Mouse (Mus musculus) kidney, embryonic 14.5 days (tissue): ENCODE data around the gene Hrk. TPM values are rescaled to one million over a fixed set of nuclear protein-coding genes. Genes with fewer than 3 reads are reported as not detected.

Experiments used
- ATAC-seq: fragments of 200-750 bp; cut with Nextera tagmentation; 2 replicates; pipeline ENCODE4 v1.8.0; 2017; ENCODE audit warnings: moderate number of reproducible peaks, mild to moderate bottlenecking, moderate TSS enrichment, moderate library complexity; ENCODE audit not compliant: low FRiP score, low TSS enrichment
- H3K27ac ChIP-seq: fragments of 300-500 bp; sonication (generic); 2 replicates; pipeline ENCODE4 v1.5.1; 2014; ENCODE audit warnings: low read depth, mild to moderate bottlenecking, low read length, moderate library complexity, mixed read lengths
- H3K27me3 ChIP-seq: fragments of 300-500 bp; sonication (generic); 2 replicates; pipeline ENCODE4 v1.6.1; 2014; ENCODE audit warnings: mild to moderate bottlenecking, low read length; ENCODE audit not compliant: control insufficient read depth, insufficient read depth
- H3K36me3 ChIP-seq: fragments of 300-500 bp; sonication (generic); 2 replicates; pipeline ENCODE4 v1.6.1; 2014; ENCODE audit warnings: low read length, mixed read lengths; ENCODE audit not compliant: control insufficient read depth, insufficient read depth
- H3K4me1 ChIP-seq: fragments of 300-500 bp; sonication (generic); 2 replicates; pipeline ENCODE4 v1.6.1; 2014; ENCODE audit warnings: low read length, mixed read lengths; ENCODE audit not compliant: control insufficient read depth, insufficient read depth
- H3K4me2 ChIP-seq: fragments of 300-500 bp; sonication (generic); replicated peaks from 2 replicates; pipeline ENCODE4 v1.6.1; 2014; ENCODE audit warnings: low read depth, mild to moderate bottlenecking, low read length
- H3K4me3 ChIP-seq: fragments of 300-500 bp; sonication (generic); 2 replicates; pipeline ENCODE4 v1.5.1; 2014; ENCODE audit warnings: mild to moderate bottlenecking, low read length
- H3K9ac ChIP-seq: fragments of 300-500 bp; sonication (generic); 2 replicates; pipeline ENCODE4 v1.6.1; 2014; ENCODE audit warnings: low read depth, mild to moderate bottlenecking, low read length, moderate library complexity
- H3K9me3 ChIP-seq: fragments of 300-500 bp; sonication (generic); 2 replicates; pipeline ENCODE4 v1.6.1; 2016; ENCODE audit warnings: low read length; ENCODE audit not compliant: control insufficient read depth
- WGBS: fragments of 180-500 bp; shearing (Covaris S2); extraction: QIAGEN DNeasy Blood & Tissue Kit; methylation state at CpG from one replicate; pipeline ENCODE4 v1.1.7; 2014; 5-methylcytosine and 5-hydroxymethylcytosine counted together
- polyA plus RNA-seq: library from polyadenylated mRNA; unstranded; fragments of >200 nt; fragmentation: Nextera tagmentation; extraction: Ambion mirVana; gene quantifications from 2 replicates; pipeline ENCODE4 v1.2.1, GENCODE M21; 2014

Gene Hrk
- polyA plus RNA-seq, 1 experiment from 2014 or later = 0.04 TPM

DNA sequence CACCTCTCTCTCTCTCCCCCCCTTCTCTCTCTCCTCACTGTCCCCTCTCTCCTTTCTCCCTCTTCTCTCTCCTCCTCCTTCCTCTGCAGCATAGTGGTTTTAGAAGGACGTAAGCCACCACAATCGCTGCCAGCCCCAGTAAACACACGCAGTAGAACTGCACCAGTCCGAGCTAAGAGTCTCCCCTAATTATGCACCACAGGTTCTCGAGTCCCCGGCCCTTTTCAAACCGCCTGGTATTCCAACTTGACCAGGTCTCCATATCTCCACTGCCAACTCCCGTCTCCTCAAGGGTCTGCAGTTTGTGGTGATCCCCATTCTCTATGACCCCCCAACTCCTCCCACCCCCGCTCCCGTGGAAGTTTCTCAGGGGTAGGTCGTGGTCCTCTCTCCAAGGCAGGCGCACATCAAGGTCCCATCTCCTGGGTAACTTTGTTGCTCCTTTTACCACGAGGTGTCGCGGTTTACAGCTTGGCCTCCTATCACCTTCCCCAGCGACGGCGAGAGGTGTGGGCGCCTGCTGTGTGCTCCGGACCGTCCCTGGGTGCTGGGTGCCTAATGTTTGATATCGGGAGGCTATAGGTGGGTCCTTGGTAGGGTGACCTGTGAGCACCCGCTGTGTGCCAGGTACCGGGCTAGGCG, 6.6 kb downstream of the Hrk start:
- no peak overlapping the region for H3K27ac ChIP-seq
- no peaks in the 10 kb centered on the region for H3K36me3 ChIP-seq
- H3K4me2 ChIP-seq = peak overlapping the region; percentile 41
- H3K9me3 ChIP-seq = no peaks in the 10 kb centered on the region; the same call in 1 of the 2 replicates
- under 1% methylated on average over 25 of the region's 25 CpGs for WGBS
- H3K4me1 ChIP-seq = peaks cover 15% of the 10 kb centered on the region
- peaks cover 75% of the 10 kb centered on the region for H3K27me3 ChIP-seq
- no peak; the same call in 1 of the 2 replicates for ATAC-seq
- peak overlapping the region; percentile 34 for H3K4me3 ChIP-seq
- H3K9ac ChIP-seq = no peak overlapping the region

DNA sequence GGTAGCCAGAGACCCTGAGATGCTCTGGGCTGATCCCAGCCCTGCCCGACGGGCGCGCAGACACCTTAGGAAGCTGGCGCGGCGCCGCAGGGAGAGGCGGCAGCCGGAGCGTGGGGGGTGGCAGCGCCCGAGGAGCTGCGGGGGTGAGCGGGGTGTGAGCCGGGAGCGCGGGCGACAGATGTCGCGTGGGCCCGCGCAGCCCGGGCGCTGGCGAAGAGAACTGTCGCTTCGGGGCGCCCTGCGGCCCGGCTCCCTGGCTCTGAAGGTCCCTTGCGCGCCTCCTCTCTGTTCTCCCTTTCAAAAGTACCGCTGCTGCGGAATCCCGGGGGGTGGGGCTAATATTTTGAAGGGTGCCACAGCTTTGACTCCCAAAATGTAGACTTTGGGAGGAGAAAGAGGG, 7.2 kb downstream of the Hrk start:
- Histone ChIP-seq H3K4me2 (peak overlapping the region; percentile 41), H3K9ac (no peak overlapping the region), H3K27me3 (peaks cover 75% of the 10 kb centered on the region), H3K27ac (no peak overlapping the region), H3K36me3 (no peaks in the 10 kb centered on the region), H3K9me3 (no peaks in the 10 kb centered on the region; the same call in 1 of the 2 replicates), H3K4me1 (peaks cover 15% of the 10 kb centered on the region), H3K4me3 (peak overlapping the region; percentile 34)
- WGBS = under 1% methylated on average over 36 of the region's 36 CpGs
- no peak for ATAC-seq

DNA sequence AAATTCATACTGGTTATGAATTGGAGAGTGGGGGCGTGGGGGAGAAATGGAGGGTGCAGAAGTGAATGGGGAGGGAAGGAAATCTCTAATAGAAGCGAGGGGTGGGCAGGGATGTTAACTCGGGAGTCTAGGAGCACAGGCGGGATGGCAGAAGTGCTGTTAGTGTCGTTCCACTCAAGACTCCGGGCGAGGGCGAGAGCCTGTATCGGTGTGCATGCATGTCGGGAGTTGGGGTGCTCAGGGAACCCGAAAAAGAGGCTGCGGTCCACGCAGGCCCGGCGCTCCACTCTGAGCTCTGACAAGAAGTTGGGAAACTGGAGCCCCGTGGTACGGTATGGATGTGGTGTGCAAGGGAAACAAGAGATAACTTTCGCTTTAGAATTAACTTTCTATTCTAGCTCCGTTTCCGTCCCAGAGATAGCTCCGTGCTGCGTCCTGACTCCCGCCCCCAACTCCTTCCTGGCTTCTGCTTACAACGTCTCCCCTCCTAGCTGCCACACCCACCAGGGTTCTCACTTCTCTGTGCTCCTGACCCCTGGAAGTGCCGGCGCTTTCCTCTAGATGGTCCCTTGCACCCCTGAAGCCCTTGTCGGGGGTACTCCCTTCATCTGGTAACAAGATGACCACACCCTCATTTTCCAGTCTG, 7.8 kb downstream of the Hrk start:
- Histone ChIP-seq H3K27ac (no peak overlapping the region), H3K4me3 (peak overlapping the region; percentile 34), H3K4me1 (peaks cover 15% of the 10 kb centered on the region), H3K9me3 (no peaks in the 10 kb centered on the region; the same call in 1 of the 2 replicates), H3K9ac (no peak overlapping the region), H3K4me2 (peak overlapping the region; percentile 41), H3K36me3 (no peaks in the 10 kb centered on the region), H3K27me3 (peaks cover 72% of the 10 kb centered on the region)
- WGBS = 1% methylated on average over 27 of the region's 27 CpGs
- ATAC-seq = no peak

DNA sequence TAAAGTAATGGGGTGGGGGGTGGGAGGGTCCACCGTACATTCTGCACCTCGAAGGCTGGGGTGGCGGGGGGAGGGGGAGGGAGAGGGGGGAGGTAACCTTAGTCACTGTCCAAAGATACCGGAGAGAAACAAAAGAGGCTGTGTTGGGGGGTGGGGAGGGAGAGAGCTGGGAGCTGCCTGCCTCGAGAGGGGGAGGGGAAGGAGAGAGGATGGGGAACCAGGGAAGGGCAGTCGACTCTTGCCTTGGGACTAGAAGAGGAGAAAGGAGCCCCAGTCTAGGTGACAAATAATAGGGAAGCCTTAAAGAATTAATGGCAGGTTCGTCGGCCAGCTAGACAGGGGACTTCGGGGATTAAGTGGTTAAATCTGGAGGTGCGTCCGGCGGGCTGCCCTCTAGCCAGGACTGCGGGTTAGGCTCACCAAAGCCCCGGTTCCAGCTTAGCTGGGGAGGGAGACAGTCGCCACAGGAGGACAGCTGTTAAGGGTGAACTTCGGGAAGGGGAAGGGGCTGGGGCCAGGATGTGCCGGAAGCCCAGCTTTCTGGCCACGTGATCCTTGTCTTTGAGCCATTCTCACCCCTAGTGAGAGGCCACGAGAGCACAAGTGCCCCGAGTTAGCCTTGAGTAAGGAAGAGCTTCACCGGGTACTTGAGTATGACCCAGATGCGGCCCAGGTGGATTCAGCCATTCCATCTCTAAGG, 10.0 kb downstream of the Hrk start:
- Histone ChIP-seq H3K36me3 (no peaks in the 10 kb centered on the region), H3K4me3 (peak overlapping the region; percentile 28), H3K27me3 (peaks cover 49% of the 10 kb centered on the region), H3K4me2 (peak overlapping the region; percentile 48), H3K9me3 (no peaks in the 10 kb centered on the region; the same call in 1 of the 2 replicates), H3K27ac (no peak overlapping the region), H3K9ac (peak overlapping the region; percentile 34; the same call in 1 of the 2 replicates), H3K4me1 (peaks cover 11% of the 10 kb centered on the region)
- WGBS = under 1% methylated on average over 19 of the region's 22 CpGs
- no peak for ATAC-seq

DNA sequence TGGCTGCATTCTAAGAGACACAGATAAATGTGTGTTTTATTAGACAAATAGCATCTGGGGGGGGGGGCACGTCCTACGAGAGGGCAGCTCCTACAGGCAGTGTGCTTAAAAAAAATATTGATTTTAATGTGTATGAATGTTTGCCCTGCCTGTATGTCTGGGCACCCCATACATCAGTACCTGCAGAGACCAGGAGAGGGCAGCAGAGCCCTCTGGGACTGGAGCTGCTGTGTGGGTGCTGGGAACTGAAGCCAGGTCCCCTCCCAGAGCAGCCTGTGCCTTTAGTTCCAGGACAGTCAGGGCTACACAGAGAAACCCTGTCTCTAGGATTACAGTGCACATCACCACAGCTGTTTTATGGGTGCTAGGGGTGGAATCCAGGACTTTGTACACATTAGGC, 10.7 kb downstream of the Hrk start:
- no peaks in the 10 kb centered on the region; the same call in 1 of the 2 replicates for H3K9me3 ChIP-seq
- peaks cover 9% of the 10 kb centered on the region for H3K4me1 ChIP-seq
- H3K4me3 ChIP-seq = no peak overlapping the region
- 34% methylated on average over 2 of the region's 2 CpGs for WGBS
- peaks cover 43% of the 10 kb centered on the region for H3K27me3 ChIP-seq
- no peaks in the 10 kb centered on the region for H3K36me3 ChIP-seq
- H3K27ac ChIP-seq = no peak overlapping the region
- H3K4me2 ChIP-seq = no peak overlapping the region
- ATAC-seq = no peak
- H3K9ac ChIP-seq = no peak overlapping the region

DNA sequence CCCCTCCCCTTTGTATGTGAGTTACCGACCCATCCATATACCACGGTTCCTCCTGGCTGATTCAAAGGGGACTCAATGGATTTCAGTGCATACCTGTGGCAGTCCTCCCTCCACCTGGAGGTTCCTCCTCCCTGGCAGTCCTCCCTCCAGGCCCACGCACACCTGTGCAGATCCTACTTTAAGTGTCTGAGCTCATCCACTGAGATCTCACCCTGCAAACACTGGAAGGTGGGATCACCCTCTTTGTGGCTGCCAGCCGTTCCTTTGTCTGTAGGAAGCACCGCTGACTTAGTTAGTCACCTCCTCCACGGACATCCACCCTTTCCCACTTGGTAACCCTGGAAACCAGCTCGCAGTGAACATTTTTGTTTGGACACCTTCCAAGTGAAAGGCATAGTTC, 13.2 kb downstream of the Hrk start:
- 82% methylated on average over 7 of the region's 7 CpGs for WGBS
- peaks cover 22% of the 10 kb centered on the region for H3K27me3 ChIP-seq
- H3K9ac ChIP-seq = no peak overlapping the region
- 0 out of 2 replicates have a peak, but pooled peaks cover 3% of the 10 kb centered on the region for H3K4me1 ChIP-seq
- H3K27ac ChIP-seq = no peak overlapping the region
- ATAC-seq = no peak
- no peak overlapping the region for H3K4me2 ChIP-seq
- no peaks in the 10 kb centered on the region for H3K36me3 ChIP-seq
- H3K4me3 ChIP-seq = no peak overlapping the region
- H3K9me3 ChIP-seq = no peaks in the 10 kb centered on the region; the same call in 1 of the 2 replicates

DNA sequence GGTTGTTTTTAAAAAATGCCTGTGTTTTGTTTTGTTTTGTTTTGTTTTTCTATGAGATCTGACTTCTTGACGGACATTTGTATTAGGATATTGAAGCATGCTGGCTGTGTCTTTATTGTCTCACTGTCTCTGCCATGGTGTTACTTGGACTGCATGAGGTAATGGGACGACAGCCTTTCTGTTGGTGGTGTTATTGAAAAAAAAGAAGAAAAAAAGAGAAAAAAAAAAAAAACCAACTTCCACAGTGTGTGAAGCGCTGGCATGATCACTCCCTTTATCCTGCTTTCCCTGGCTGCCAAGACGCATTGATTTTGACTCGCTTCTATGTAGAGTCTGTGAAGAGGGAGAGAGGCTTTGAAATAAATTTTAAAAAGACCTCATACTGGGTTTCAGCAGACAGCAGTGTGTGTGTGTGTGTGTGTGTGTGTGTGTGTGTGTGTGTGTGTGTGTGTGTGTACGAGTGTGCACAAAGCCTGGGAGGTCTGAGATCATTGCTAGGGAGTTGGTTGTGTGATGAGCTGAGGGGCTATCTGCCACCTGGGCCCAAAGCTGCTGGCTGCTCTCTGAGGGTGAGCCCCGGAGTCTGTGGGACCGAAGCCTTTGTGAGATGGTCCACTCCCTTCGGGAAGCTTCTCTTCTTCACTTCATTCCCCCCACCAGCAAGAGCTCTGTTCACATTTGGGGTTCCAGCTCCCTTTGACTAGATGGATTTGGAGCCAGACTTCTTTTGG, 22.6 kb downstream of the Hrk start:
- H3K4me3 ChIP-seq = no peak overlapping the region
- H3K27me3 ChIP-seq = peaks cover 5% of the 10 kb centered on the region; the same call in 1 of the 2 replicates
- H3K36me3 ChIP-seq = no peaks in the 10 kb centered on the region
- H3K27ac ChIP-seq = no peak overlapping the region
- no peaks in the 10 kb centered on the region for H3K9me3 ChIP-seq
- WGBS = 83% methylated on average over 9 of the region's 9 CpGs
- H3K4me1 ChIP-seq = no peaks in the 10 kb centered on the region
- no peak for ATAC-seq
- no peak overlapping the region for H3K4me2 ChIP-seq
- no peak overlapping the region for H3K9ac ChIP-seq

DNA sequence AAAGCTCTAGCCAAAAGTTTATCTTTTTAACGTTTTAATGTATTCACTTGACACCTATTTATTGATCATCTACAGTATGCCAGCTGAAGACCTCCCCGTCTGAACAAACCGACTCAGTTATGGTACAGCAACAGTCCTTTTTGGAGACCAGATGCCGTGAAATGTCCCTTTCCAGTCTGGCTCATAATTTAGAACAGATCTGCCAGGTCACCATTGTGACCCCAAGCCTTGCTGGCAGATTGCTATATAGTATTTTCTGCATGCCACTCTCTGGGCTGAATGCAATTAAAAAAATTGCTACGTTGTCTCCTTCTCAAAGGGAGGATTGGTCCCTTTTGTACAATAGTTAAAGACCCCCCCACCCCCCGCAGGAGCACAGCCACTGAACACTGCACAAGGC, 23.9 kb downstream of the Hrk start:
- Histone ChIP-seq H3K4me3 (no peak overlapping the region), H3K9ac (no peak overlapping the region), H3K27ac (no peak overlapping the region), H3K9me3 (no peaks in the 10 kb centered on the region), H3K4me1 (no peaks in the 10 kb centered on the region), H3K27me3 (peaks cover 5% of the 10 kb centered on the region; the same call in 1 of the 2 replicates), H3K4me2 (no peak overlapping the region), H3K36me3 (no peaks in the 10 kb centered on the region)
- 59% methylated on average over 6 of the region's 6 CpGs for WGBS
- ATAC-seq = no peak
